Mouse (Mus musculus): ENCODE results near the gene Mia. TPM values are rescaled to one million over a fixed set of nuclear protein-coding genes. Genes with fewer than 3 reads are reported as not detected.

The Mia gene
- total RNA-seq (2021) = under 1 TPM; 0.50 to 0.56 TPM
- long read RNA-seq, experiment 1 = 0 reads
- long read RNA-seq, experiment 2 = 0 reads

DNA sequence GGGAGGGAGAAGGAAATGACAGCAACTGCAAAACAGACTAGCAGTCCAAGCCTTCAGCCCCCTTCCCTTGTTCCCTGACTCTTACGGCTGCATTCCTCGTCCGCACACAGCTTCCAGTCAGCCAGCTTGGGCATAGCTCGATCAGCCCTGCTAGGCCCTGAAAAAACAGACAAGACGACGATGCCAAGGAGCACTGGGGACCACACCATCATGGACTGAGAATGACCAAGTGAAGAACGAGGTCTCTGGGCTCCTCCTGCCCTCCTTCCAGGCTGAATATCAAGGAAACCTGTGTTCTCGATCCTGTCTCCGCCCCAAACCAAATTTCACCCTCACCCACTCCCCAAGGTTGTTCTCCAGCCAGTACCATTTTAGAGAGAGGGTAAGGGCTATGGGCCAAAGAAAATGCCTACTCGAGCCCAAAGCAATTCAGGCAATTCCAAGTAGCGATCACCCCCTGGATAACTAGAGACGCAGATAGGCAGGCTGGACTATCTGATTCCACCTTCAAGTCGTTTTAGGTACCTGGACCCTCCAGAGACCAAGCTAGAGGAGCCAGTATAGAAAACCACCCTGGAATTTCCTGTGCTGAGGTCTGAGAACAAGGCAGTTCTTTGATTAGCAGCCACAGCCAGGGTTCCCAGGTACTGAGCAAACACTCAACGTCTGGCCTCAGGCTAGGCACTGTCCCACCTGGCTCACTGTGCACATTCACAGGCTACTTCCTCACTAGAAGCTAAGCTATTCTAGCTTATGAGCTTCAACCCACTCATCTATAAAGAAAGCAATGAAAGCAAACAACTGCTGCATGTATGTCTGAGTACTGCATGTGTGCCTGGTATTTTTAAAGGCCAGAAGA is at the start of gene Mia, which contains the start of gene Gm21983:
Mia (minus strand) TSS at position 321 of the 859 bp plus-strand sequence.
Gm21983 (minus strand) TSS at position 250 of the 859 bp plus-strand sequence.
- DNase-seq = no peak

- DNase-seq = no peak
Measured at GRCm38 (mm10) chr7:27228865-27229264, 47.9 kb upstream of the Mia start.

GRCm38 (mm10) chr7:27228281-27228821 is 47.4 kb upstream of the Mia start, which contains the start of gene Itpkc:
Itpkc (minus strand) TSS chr7:27228661.
- DNase-seq = peak; percentile 94 to 95

DNA sequence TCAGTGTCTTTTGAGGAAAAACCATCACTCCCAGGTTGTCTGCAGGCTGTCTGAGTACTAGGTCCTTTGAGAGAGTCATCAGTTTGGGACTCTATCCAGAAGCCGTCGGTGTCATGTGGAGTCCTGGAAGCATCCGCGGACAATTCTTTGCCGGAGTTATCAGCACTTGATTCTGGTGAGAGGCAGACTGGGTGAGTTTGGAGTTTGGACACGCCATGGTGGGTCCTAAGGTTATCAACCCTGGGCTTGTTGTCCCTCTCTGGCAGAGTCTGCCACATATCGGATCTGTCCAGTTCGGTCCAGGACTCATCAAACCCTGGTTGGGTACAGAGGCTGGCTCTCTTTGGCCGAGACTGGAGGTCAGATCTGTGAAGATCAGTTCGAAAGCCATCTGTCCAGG is 46.7 kb upstream of the Mia start:
- peak; percentile 32 to 52 for DNase-seq

- DNase-seq = no peak
Measured at GRCm38 (mm10) chr7:27227276-27227675, 46.3 kb upstream of the Mia start.

- DNase-seq = peak; percentile 76 to 80
Measured at GRCm38 (mm10) chr7:27224877-27225575, 44.1 kb upstream of the Mia start.

- no peak for DNase-seq
Measured at GRCm38 (mm10) chr7:27222538-27222937, 41.6 kb upstream of the Mia start.

DNA sequence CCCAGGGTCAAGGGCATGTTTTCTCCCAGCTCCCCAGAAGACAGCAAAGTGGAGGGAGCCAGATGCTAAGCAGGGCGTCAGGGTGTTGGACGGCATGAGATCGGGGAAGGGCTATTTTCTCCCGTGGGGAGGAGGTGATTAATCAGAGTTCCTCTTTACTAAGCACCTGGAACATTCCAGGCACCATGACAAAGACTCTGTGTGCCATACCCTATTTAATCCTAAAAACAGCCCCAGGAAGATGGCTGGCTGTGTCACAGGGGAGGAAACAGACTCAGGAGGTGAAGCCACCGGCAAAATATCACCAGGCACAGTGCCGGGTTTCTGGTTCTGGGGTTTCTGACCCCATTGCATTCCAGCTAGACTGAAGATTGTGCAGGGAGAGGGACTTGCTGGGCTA is 41.0 kb upstream of the Mia start:
- DNase-seq = no peak

GRCm38 (mm10) chr7:27219937-27220336 is 39.0 kb upstream of the Mia start:
- no peak for DNase-seq

DNA sequence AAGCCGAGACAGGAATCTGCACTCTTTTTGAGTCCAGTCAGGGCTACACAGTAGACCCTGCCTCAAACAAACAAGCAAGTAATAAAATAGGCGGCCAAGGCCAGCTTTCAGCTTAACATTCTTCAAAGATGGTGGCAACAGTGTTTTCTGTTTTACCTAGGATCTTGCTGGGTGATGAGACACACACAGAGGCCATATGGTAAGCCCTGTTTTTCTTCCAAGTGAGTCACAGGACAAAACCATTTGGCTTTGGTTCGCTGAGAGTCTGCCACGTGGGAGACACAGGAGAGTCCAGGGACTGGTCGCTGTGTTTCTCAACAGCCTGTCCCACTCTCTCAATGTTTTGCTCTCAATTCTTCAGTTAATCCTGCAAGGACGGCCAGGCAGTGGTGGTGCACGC is 37.6 kb upstream of the Mia start:
- DNase-seq = peak; percentile 30 to 31

GRCm38 (mm10) chr7:27212626-27213025 is 31.7 kb upstream of the Mia start:
- no peak for DNase-seq

DNA sequence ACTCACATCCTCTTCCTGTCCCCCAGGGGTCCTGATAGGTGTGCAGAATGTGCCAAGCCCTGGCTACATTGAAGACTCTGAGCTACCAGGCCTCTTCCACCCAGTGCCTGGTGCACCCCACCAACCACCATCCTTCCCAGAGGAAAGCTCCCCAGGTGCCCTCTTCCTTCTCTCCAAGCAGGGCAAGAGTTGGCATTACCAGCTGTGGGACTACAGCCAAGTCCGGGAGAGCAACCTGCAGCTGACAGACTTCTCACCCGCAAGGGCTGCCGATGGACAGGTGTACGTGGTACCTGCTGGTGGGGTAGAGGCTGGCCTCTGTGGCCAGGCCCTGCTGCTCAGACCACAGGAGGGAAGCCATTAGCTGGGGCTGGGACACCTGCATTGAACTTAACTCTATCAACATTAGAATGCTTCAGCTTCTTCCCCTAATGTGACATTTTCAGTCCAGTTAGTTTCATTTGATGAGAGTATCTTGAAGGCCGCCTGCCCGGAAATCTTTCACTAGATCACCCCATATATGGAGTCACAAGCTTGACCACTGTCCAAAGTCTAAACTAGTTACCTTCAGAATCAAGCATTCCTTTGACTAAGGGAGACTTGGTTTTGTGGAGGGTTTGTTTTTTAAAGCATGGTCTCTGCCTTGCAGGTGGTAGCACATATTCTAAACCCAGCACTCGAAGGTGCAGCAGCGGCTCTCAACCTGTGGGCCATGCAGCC is 22.9 kb upstream of the Mia start:
- DNase-seq = no peak

- DNase-seq = no peak
Measured at GRCm38 (mm10) chr7:27198779-27199178, 17.8 kb upstream of the Mia start.

- no peak for DNase-seq
Measured at GRCm38 (mm10) chr7:27198355-27198754, 17.4 kb upstream of the Mia start.

DNA sequence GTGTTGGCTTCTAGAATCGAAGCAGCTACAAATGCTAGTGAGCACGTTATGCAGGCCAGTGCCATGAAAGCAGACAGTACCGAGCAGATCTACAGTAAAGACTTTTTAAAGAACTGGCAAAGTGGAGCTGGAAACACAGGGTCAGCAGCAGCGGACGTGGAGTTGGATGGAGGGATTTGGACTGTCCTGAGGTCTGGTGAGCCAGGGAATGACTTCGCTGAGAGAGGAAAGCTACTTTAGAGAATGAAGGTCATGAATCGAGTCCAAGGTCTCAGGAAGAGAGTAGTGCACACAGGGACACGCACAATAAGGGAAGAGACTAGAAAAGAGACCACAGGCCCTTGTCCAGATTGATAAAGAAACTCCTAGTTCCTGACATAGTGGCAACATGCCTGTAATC is 16.7 kb upstream of the Mia start:
- DNase-seq = peak; percentile 41 to 55

DNA sequence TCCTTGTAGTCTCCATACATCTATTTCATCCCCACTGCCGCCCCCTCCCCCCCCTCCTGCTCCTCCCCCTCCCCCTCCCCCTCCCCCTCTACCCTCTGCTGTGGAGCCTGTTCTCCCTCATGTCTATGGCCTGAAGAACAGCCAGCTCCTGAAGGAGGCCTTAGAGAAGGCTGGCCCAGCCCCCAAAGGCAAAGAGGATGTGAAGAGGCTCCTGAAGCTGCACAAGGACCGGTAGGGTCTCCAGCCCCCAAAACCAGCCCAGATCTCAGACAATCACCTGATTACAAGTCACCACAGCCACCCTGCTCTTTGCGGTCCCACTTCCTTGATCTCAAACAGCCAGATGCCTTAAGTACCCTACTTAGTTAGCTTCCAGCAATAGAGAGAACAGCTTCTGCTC is 16.2 kb upstream of the Mia start:
- DNase-seq = no peak

DNA sequence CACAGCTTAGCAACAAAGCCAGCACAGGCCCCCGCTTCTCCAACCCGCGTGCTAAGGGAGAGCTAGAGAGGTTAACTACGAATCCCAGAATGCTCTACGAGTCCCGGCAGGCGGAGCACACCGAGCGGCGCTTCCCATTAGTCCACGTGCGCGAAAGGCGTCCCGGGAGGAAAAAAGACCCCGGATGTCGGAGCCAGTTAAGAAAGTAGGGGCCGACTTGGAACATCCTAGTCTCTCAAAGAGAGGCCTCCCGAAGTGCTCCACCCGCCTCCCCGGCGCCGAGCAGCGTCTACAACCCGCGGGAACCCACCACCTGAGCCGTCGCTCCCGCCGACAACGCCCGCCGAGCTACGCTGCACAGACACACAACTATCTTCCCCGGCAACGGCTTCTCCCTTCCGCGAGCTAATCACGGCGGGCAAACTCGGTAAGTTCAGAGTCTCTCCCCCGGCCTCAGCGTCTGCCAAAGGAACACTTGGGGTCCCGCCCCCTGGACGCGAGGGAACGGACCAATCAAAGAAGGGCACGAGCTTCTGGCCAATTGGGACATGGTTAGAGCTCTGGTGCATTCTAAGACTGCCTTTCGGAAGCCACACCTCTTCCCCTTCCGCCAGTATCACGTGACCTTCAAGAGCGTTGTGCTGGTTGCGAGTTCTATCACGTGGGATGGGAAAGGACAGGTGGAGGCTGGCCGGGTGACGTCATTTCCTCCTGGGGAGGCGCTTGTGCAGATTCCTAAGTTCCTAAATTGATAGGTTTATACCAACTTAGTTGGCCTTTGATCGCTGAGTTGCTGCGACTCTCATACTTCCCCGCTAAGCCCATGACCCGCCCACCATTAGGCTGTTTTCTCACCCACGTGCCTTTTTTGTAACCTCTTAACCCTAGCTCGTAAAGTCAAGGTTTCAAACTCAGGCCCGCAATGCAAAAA is 15.0 kb upstream of the Mia start, which contains the start of the genes BC024978 and Snrpa:
BC024978 (plus strand) TSS at position 101 of the 931 bp plus-strand sequence.
Snrpa (minus strand) TSS at position 591 of the 931 bp plus-strand sequence.
- peak; percentile 96 to 97 for DNase-seq

DNA sequence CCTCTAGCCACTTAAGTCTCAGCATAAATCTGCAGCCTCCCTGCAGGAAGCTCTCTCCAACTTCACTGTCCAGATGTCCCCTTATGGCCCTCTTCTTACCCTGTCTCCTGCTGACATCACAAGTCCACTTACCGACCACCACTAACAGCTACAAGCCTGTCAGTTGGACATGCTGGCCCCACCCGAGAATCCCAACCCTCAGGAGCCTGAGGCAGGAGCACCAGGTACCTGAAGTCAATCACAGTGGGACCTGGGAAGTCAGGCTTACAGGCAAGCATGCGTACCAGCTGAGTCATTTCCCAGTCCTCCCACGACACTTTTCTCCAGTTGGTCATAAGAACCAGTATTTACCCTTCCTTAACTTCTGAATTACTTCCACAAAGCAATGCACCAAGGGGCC is 12.8 kb upstream of the Mia start:
- no peak for DNase-seq

DNA sequence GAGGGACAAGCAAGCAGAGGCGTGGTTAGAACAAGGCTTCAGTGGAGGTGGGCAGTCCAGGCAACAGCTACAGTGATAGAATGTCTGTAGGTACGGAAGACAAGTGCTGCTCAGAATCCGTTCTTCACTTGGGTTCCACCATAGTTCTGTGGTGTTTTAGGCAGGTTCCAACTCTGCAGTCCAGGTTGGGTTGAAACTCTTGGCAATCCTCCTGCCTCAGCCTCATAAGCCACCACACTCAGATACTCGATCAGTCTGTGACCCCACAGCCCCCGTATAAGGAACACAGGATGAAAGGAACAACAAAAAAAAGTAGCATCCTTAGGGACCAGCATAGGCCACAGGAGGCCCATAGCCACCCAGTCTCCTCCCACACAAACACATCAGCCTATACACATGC is 11.5 kb upstream of the Mia start:
- DNase-seq = no peak

DNA sequence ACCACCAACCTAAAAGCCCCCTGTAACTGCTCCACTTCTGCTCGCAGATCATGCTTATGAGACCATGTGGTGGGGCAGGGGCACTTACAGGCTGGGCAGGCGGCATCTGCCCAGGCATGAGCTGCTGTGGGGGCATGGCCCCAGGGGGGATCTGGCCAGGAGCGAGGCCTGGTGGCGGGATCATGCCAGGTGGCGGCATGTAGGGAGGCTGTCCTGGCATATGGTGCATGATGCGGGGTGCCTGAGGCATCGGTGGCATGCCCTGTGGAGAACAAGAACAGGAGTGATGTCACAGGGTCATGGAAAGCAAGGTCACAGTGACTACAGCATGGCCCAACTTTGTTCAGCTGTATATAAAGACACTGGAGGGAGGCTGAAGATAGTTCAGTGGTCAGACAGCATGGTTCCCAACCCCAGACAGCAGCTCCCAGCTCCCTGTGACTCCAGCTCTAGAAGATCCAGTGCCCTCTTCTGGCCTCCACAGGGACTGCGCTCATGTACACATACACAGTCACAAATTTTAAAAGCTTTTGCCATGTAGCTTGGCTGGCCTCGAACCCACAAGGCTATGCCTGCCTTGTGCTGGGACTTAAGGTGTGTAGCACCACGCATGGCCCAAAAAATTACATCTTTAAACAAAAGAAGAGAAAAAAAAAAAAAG is 8.4 kb upstream of the Mia start:
- DNase-seq = no peak
